Mouse (Mus musculus): Measurements from ENCODE around the gene Adipor2. TPM values are rescaled to one million over a fixed set of nuclear protein-coding genes. Genes with fewer than 3 reads are reported as not detected.

Gene Adipor2
- polyA plus RNA-seq, 1 experiment from 2014 or later, result 50.0 TPM

GRCm38 (mm10) chr6:119407818-119408217, 9.7 kb downstream of the Adipor2 start:
- CTCF ChIA-PET, result no interaction called here
- in situ Hi-C loops (cut with MboI; ENCODE audit: low pct_unique_long_range_greater_than_20kb), result no loop called here
- POLR2A ChIA-PET, result interaction anchor here (0.7 kb wide), 1 partner anchor 50 kb away, joined by 5 read pairs; no protein-coding TSS in a partner anchor
- no peak for ATAC-seq
- peaks cover 23% of the 10 kb centered on the region for H3K27me3 ChIP-seq
- DNase-seq (ENCODE audit: low read depth, low spot score), result no peak
- TF ChIP-seq CTCF (IDR thresholded peaks at IDR 0.05), result no peak

DNA sequence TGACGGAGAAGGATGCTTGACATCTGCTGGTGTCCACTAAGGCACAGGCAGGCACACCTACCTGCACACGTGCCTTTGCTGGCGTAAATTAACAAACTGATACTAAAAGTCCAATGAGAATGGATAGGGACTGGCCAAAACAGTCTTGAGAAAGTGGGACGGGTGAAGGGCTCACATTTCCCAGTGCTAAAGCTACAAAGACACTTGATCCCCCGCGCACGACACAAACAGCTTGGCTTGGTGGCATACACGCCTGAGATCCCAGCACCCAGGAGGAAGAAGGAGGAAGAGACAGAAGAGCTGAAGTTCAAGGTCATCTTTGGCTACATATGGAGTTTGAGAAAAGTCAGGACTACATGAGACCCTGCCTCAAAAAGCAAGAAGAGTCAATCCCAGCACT, 11.0 kb downstream of the Adipor2 start:
- no peak for TF ChIP-seq CTCF (IDR thresholded peaks at IDR 0.05)
- DNase-seq (ENCODE audit: low read depth, low spot score) (no peak), ATAC-seq (no peak)
- in situ Hi-C loops (cut with MboI; ENCODE audit: low pct_unique_long_range_greater_than_20kb), result no loop called here
- peaks cover 28% of the 10 kb centered on the region for H3K27me3 ChIP-seq
- CTCF ChIA-PET, result no interaction called here
- POLR2A ChIA-PET, result no interaction called here

GRCm38 (mm10) chr6:119405310-119405709, 12.2 kb downstream of the Adipor2 start:
- CTCF ChIA-PET, result no interaction called here
- POLR2A ChIA-PET, result interaction anchor here (0.6 kb wide), 1 partner anchor 8 kb away, joined by 3 read pairs; no protein-coding TSS in a partner anchor
- DNase-seq (ENCODE audit: low read depth, low spot score) (no peak), ATAC-seq (no peak)
- H3K27me3 ChIP-seq, result peaks cover 39% of the 10 kb centered on the region
- in situ Hi-C loops (cut with MboI; ENCODE audit: low pct_unique_long_range_greater_than_20kb), result no loop called here
- TF ChIP-seq CTCF (IDR thresholded peaks at IDR 0.05), result no peak

GRCm38 (mm10) chr6:119404854-119405253, 12.7 kb downstream of the Adipor2 start:
- ATAC-seq, result no peak
- no peak for TF ChIP-seq CTCF (IDR thresholded peaks at IDR 0.05)
- ChIA-PET CTCF (no interaction called here), POLR2A (interaction anchor here (0.6 kb wide), 1 partner anchor 8 kb away, joined by 3 read pairs; no protein-coding TSS in a partner anchor)
- DNase-seq (ENCODE audit: low read depth, low spot score), result no peak
- H3K27me3 ChIP-seq, result peaks cover 41% of the 10 kb centered on the region
- in situ Hi-C loops (cut with MboI; ENCODE audit: low pct_unique_long_range_greater_than_20kb), result no loop called here

GRCm38 (mm10) chr6:119402976-119403375, 14.5 kb downstream of the Adipor2 start:
- ATAC-seq, result no peak
- in situ Hi-C loops (cut with MboI; ENCODE audit: low pct_unique_long_range_greater_than_20kb), result no loop called here
- DNase-seq (ENCODE audit: low read depth, low spot score), result no peak
- POLR2A ChIA-PET, result no interaction called here
- no peak for TF ChIP-seq CTCF (IDR thresholded peaks at IDR 0.05)
- CTCF ChIA-PET, result no interaction called here
- peaks cover 41% of the 10 kb centered on the region for H3K27me3 ChIP-seq

DNA sequence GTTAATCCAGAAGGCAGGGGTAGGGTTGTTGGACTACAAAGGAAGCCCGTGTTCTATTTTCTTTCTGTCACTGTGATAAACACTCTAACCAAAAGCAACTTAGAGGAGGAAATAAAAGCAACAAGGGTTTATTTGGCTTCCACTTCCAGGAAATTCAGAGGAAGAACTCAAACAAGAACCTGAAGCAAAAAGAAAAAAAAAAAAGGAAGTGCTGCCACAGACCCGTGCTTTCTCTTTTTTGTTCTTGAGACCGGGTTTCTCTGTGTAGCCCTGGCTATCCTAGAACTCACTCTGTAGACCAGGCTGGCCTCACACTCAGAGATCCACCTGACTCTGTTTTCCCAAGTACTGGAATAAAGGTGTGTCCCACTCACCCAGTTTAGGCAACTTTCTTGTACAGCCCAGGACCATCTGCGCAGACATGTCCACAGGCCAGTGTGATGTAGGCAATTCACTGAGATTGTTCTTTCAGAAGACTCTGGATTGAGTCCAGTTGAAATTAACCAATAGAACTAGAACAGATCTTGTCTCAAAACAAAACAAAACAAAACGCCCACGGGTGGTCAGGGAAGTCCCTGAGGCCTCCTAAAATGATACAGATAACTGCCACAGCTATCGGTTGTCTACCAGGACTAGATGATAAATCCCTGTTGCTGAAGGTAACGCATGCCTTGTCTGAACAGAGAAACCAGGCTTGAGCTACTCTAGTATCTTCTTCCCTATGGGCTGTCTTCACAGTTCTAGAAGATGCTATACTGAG, 15.8 kb downstream of the Adipor2 start:
- peaks cover 41% of the 10 kb centered on the region for H3K27me3 ChIP-seq
- ChIA-PET CTCF (interaction anchor here (0.8 kb wide), 1 partner anchor 8 kb away, joined by 3 read pairs; no protein-coding TSS in a partner anchor), POLR2A (no interaction called here)
- TF ChIP-seq CTCF (IDR thresholded peaks at IDR 0.05), result no peak
- in situ Hi-C loops (cut with MboI; ENCODE audit: low pct_unique_long_range_greater_than_20kb), result no loop called here
- ATAC-seq (no peak), DNase-seq (ENCODE audit: low read depth, low spot score) (no peak)

DNA sequence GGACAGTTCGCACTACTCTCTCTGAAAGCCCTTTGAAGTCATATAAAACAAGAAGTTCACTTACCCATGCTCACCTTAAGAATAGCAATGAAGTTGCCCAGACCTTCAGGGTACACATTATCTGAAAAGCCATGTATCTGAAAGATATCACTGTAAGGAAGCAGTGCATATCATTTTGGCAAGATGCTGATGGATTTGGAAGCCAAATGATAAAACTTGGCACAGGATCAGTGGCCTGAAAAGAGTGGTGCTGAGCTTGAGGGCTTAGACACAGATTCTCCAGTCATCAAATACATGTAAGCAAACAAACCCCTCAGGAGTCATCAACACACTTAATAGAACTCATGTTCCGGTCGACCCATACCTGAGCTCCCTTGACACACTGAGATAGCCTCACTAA, 16.9 kb downstream of the Adipor2 start:
- no peak for DNase-seq (ENCODE audit: low read depth, low spot score)
- in situ Hi-C loops (cut with MboI; ENCODE audit: low pct_unique_long_range_greater_than_20kb), result no loop called here
- POLR2A ChIA-PET, result no interaction called here

GRCm38 (mm10) chr6:119399371-119399770, 18.1 kb downstream of the Adipor2 start:
- ATAC-seq (no peak), DNase-seq (ENCODE audit: low read depth, low spot score) (no peak)
- no peak for TF ChIP-seq CTCF (IDR thresholded peaks at IDR 0.05)
- CTCF ChIA-PET, result no interaction called here
- in situ Hi-C loops (cut with MboI; ENCODE audit: low pct_unique_long_range_greater_than_20kb), result no loop called here
- POLR2A ChIA-PET, result no interaction called here
- peaks cover 26% of the 10 kb centered on the region for H3K27me3 ChIP-seq

More for the DNA sequence above, 16.9 kb downstream of the Adipor2 start:
- ATAC-seq, result no peak
- no peak for TF ChIP-seq CTCF (IDR thresholded peaks at IDR 0.05)
- peaks cover 38% of the 10 kb centered on the region for H3K27me3 ChIP-seq
- CTCF ChIA-PET, result interaction anchor here (0.8 kb wide), 1 partner anchor 9 kb away, joined by 3 read pairs; no protein-coding TSS in a partner anchor

DNA sequence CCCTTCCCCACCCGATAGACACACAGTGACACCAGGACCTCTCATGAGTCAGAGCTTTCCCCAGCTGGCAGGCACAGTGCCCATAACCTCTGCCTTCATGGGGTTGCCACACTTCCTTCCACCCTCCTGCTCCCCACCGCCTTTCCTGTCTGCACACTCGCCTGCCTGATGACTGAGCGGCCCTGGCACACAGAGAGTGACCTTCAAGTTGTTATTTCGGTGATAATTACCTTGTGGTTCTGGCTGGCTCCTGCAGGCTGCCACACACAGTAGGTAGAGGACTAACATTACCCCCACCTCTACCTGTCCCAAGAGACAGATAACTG, 21.2 kb downstream of the Adipor2 start:
- CTCF ChIA-PET, result interaction anchor here (1.0 to 1.4 kb wide), 2 partner anchors 12 to 48 kb away, joined by 3 read pairs; no protein-coding TSS in a partner anchor
- TF ChIP-seq CTCF (IDR thresholded peaks at IDR 0.05), result no peak
- POLR2A ChIA-PET, result no interaction called here
- DNase-seq (ENCODE audit: low read depth, low spot score) (peak; percentile 59), ATAC-seq (peak; percentile 60)
- H3K27me3 ChIP-seq, result peaks cover 11% of the 10 kb centered on the region
- in situ Hi-C loops (cut with MboI; ENCODE audit: low pct_unique_long_range_greater_than_20kb), result no loop called here

- no peak for TF ChIP-seq CTCF (IDR thresholded peaks at IDR 0.05)
- CTCF ChIA-PET, result no interaction called here
- POLR2A ChIA-PET, result no interaction called here
- DNase-seq (ENCODE audit: low read depth, low spot score), result no peak
- no peak for ATAC-seq
- in situ Hi-C loops (cut with MboI; ENCODE audit: low pct_unique_long_range_greater_than_20kb), result no loop called here
- peaks cover 6% of the 10 kb centered on the region for H3K27me3 ChIP-seq
These were observed 21.8 kb downstream of the Adipor2 start for GRCm38 (mm10) chr6:119395421-119396308.

- TF ChIP-seq CTCF (IDR thresholded peaks at IDR 0.05), result no peak
- ChIA-PET CTCF (interaction anchor here (1.1 kb wide), 1 partner anchor 9 kb away, joined by 4 read pairs; no protein-coding TSS in a partner anchor), POLR2A (no interaction called here)
- DNase-seq (ENCODE audit: low read depth, low spot score), result peak; percentile 54
- ATAC-seq, result peak; percentile 70
- no peaks in the 10 kb centered on the region for H3K27me3 ChIP-seq
- in situ Hi-C loops (cut with MboI; ENCODE audit: low pct_unique_long_range_greater_than_20kb), result no loop called here
These were observed 24.7 kb downstream of the Adipor2 start for GRCm38 (mm10) chr6:119392836-119393235.
